ENCODE assay signal across 24 mouse cellular contexts in the genomic region with DNA sequence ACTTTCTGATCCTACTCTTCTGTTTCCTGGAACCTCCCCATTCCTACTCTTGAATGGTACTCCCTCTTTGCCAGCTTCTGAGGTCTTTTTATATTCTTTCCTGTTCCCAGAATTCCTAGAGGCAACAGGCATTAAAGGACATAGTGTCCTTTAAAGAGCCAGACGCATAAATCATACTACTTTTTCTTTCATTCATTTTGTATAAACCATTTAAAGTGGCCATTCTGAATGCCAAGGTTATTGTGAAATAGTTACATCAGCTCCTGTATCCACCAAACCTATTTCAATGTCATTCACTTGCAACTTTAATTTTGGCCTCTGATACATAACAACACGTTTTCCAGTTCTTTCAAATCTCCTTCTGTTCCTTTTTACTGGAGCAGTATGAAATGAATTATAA.
"Had no signal": no experiment of that assay in that cellular context is flagged by ENCODE, and none has a peak within 500 bp of the region (broad histone marks: within the 10 kb centered on the region; RNA-seq: fewer than 3 reads in every experiment).

No protein-coding gene starts in this region.

- H3K4me2 ChIP-seq: heart, embryonic 11.5 days; heart, embryonic 13.5 days; heart, embryonic 15.5 days; hindbrain, embryonic 13.5 days; hindbrain, embryonic 15.5 days; kidney, embryonic 15.5 days; limb, embryonic 12.5 days had no signal

- H3K4me1 ChIP-seq: heart, embryonic 15.5 days; hindbrain, embryonic 13.5 days; hindbrain, embryonic 15.5 days; kidney, embryonic 15.5 days; limb, embryonic 10.5 days; limb, embryonic 12.5 days had no signal

- H3K9ac ChIP-seq: heart, embryonic 13.5 days; heart, embryonic 15.5 days; hindbrain, embryonic 13.5 days; hindbrain, embryonic 15.5 days; kidney, embryonic 15.5 days; limb, embryonic 12.5 days had no signal

- H3K9me3 ChIP-seq: heart, embryonic 13.5 days; heart, embryonic 15.5 days; hindbrain, embryonic 13.5 days; hindbrain, embryonic 15.5 days; kidney, embryonic 15.5 days; limb, embryonic 10.5 days; limb, embryonic 12.5 days had no signal

- H3K27me3 ChIP-seq: heart, embryonic 13.5 days; heart, embryonic 15.5 days; hindbrain, embryonic 15.5 days; kidney, embryonic 15.5 days; limb, embryonic 12.5 days had no signal

- H3K27ac ChIP-seq: heart, adult 2 months; heart, embryonic 13.5 days; heart, embryonic 15.5 days; hindbrain, embryonic 13.5 days; hindbrain, embryonic 15.5 days; hindbrain, postnatal 0 days; kidney, embryonic 15.5 days; kidney, postnatal 0 days; limb, embryonic 10.5 days; limb, embryonic 12.5 days had no signal

- H3K36me3 ChIP-seq: heart, embryonic 13.5 days; heart, embryonic 15.5 days; hindbrain, embryonic 13.5 days; hindbrain, embryonic 15.5 days; kidney, embryonic 15.5 days; limb, embryonic 10.5 days; limb, embryonic 12.5 days had no signal

- H3K4me3 ChIP-seq: heart, adult 2 months; heart, embryonic 13.5 days; heart, embryonic 15.5 days; hindbrain, embryonic 13.5 days; hindbrain, embryonic 15.5 days; kidney, embryonic 15.5 days; limb, embryonic 10.5 days; limb, embryonic 12.5 days had no signal

- DNase-seq: gastrocnemius, postnatal 14 days; gastrocnemius, postnatal 36 days; heart, adult 2 months; heart, postnatal 14 days; heart, postnatal 36 days; kidney, adult 11 months; kidney, adult 2 months; kidney, adult 9 months; kidney, postnatal 14 days; kidney, postnatal 36 days; layer of hippocampus, adult 9-11 months; layer of hippocampus, postnatal 36 days; liver had no signal

- ATAC-seq: hindbrain, postnatal 0 days; intestine, embryonic 16.5 days had no signal
